Mouse (Mus musculus): Measurements from ENCODE around the gene Liph.
"Not testable (repeated sequence)": the region's sequence is repeated elsewhere in the genome, so short reads cannot be mapped to it uniquely, and the experiment has no call there.

The Liph gene

DNA sequence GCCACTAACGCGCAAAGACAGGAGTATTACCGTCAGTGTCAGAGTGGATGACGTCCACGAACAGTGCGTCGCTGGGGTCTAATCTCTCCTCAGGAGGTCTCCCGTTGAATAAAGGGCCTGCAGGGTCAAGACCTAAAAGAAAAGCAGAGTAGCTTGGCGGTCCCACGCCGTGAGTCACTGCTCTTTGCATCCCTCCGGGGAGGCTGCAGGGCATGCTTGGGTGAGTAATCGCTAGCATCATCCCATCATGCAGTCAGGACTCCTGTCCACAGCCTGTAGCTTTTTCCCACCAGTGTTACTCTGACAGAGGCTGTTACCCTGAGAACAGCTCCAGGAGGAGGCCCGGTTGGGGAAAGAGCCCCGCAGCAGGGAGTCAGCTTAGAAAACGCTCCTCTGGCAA lies 19.3 kb downstream of the Liph start:
- DNase-seq (ENCODE audit: low spot score) = no peak

DNA sequence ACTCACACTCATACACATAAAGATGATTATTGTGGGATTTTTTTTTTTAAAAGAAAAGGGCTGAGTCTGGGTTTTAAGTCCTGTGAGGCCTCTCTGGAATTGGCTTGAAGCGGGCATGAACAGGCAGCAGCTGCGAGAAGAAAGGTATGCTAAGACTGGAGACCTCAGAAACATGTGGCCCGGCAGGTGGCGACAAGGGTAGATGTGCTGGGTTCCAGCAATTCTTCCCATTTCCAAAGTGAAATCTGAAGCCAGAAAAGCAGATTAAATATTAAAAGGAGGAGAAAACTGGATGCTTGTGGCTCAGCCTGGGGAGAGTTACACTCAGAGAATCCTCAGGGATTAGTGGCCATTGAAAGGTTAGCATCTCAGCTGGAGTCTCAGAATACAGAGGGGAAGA lies 24.0 kb downstream of the Liph start:
- DNase-seq (ENCODE audit: low spot score) = no peak

DNA sequence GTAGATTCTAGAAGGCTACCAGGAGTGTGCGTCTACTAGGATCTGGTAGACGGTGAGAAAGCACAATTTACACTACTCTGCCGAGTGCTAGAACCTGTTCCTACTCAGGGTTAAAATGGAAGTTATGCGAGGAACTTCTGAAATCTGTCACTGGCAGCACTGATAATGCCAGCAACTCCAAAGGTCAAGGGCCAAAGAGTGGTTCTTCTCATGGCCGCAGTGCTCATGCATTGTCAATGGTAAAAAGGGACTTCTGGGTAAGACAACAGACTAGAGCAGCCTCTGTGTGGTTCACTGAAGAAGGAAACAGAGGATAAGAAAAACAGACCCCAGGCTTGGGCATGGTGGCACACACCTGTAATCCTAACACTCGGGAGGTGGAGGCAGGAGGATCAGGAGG lies 24.9 kb downstream of the Liph start:
- no peak for DNase-seq (ENCODE audit: low spot score)

DNA sequence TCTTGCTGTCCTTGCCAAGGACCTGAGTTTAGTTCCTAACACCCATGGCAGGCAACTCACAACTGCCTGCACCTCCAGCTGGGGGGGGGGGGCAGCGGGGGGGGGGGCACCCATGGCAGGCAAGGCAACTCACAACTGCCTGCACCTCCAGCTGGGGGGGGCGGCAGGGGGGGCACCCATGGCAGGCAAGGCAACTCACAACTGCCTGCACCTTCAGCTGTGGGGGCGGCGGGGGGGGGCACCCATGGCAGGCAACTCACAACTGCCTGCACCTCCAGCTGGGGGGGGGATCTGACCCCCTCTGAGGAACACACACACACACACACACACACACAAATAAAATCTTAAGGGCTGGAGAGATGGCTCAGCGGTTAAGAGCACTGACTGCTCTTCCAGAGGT lies 25.6 kb downstream of the Liph start:
- no peak for DNase-seq (ENCODE audit: low spot score)

DNA sequence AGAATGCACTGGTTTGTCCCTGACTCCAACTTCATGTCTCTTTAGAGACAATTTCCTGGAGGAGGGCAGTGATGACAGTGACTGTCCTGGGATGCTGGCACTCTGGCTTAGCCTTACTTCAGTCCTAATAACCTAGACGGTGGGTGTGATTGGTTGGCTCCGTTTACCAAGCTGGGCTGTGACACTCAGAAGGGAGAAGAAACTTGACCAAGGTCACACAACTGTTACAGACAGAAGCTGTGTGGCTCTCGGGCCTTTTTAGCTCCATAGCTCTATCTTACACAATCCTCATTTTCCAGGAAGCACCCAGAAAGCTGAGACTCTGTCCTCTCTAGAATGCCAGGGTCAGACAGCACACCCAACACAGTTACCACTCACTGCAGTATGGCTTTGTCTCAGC lies 29.9 kb downstream of the Liph start:
- DNase-seq (ENCODE audit: low spot score) = no peak

DNA sequence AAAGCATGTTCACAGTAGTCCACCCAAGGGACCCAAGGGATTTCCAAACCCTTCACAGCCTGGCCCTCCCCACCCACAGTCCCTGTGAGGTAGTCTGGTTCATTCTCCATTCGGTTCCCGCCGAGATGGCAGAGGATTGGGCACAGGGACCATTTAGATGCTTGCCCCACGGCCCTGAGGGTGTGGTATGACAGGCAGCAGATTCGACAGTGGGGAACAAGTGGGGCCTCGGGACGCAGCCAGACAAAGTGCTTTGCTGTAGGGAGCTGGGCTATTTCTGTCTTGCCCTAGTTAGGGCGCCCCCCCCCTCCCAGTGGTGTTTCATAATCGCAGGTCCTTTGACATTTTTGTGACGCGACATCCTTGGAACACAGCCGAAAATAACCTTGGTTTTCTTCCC lies 39.9 kb downstream of the Liph start:
- peak; percentile 19 for DNase-seq (ENCODE audit: low spot score)

DNA sequence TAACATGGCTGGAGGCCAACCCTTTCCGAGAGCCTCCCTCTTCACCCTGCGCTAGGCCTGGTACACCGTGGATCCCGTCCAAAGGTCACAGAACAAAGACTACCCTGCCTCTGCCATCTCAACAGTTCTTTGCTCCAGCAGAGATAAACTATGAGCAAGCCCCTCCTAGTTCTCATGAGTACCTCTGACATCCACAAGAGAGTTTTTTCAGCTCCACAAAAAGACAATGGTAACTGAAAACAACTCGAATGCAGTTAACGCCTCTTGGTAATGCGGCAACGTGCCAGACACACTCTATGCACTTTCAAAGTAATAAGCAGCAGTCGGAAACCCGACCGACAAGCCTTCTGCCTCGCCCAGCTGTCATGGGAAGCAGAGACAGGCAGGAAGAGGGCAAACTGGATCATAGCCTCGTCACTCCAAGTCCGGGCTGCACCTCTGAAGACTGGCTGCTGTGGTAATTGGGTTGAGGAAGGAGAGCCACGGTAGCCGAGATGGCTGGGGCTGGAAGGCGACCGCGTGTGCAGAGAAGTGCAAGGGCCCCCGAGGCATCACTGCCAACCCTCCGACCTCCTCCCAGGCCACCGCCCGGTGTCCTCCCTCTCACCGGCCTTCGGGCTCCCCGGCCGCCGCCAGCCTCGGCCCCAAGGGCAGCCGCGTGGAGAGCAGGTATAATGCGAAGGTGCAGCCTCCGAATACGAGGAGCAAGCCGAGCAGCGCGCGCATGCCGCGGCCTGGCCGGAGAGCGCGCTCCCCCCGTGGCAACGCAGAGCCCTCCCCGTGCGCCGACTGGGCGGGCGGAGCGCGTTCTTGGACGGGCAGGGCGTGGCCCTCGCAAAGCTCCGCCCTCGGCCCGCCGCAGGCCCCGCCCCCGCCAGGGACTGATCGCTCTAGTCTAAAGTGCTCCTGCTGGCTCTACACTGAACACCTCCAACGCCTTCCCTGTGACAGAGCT lies 48.4 kb downstream of the Liph start, which contains the start of gene Tmem41a:
Gene Tmem41a (minus strand): TSS at position 792 of the 955 bp plus-strand sequence.
- DNase-seq (ENCODE audit: low spot score) = peak; percentile 89

DNA sequence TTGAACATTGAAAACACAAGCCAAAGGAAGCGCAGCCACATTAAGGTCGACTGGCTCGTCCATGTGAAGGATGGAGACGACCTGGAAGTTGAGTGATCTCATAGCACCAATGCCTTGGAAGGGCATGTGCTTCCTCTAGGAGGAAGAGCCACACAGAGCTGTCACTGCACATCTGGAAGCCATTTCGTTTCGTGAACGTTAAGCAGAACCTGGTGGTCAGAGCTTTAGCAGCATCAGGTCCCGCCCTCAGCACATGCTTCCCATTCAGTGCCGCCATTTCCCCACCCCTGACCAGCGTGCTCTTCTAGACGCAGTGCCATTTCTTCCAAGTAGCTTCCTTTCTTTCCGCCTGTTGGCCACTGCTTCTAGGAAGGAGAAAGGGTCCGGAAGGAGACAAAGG lies 67.0 kb downstream of the Liph start:
- no peak for DNase-seq (ENCODE audit: low spot score)

DNA sequence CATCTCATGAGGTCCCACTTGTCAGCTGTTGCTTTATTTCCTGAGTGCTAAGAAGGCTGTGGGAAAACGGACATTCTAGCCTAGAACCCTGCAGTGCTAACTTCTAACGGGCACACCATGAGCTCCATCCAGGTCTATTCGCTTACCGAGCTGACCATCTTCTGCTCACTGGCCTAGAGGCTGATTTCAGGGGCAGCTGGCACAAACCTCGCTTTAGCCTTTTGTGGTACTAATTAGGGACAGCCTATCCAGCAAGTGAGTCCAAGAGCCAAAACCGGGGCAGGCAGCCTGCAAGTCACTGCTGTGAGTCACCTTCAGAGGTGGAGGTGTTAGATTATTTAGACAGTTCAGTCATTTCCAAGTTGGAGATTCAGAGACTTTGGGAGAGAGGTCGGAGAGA lies 78.8 kb downstream of the Liph start:
- DNase-seq (ENCODE audit: low spot score) = no peak

DNA sequence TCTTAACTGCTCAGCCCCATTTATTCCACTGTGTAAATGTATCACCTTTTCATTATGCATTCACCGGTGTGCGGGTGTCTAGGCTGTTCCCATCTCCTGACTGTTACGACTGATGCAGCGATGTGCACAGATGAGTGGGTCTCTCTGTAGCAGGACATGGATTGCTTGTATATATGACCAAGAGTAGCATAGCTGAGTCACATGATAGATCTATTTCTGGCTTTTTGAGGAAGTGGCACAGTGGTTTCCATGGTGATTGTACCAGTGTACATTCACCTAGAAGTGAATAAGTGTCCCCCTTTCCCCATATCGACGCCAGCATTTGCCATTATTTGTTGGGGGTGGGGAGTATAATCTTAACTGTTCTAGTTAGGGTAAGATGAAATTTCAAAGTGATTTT lies 82.1 kb downstream of the Liph start:
- DNase-seq (ENCODE audit: low spot score) = peak; percentile 23

DNA sequence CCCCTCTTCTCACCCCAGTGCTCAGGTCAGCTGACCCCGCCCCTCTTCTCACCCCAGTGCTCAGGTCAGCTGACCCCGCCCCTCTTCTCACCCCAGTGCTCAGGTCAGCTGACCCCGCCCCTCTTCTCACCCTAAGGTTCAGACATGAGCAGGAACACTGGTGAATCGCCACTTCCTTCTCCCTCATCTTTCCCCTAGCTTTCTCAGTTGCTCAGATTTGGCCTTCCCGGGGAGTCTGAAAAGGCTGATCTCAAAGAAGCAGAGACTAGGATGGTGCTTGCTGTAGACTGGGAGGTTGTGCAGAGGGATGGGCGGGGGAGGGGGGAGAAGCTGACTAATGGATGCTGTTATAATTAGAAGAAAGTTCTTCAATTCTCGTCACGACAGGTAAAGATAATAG lies 86.6 kb downstream of the Liph start:
- DNase-seq (ENCODE audit: low spot score) = not testable (repeated sequence)

DNA sequence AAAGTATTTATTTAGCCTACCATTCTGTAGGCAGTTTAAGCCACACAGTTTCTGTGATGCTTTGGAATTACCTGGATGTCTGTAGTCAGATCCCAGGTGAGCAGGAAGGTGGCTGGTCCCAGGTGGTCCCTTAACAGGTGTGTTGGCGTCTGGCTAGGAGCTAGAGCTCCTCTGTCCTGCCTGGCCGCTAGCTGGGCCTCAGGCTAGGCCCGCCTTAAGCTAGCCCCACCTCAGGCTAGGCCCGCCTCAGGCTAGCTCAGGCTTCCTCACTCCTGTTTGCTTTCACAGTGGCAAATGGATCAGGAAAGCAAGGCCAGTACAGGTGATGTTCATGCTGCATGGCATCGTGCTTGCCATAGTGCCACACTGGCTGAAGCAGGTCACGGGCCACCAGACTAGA lies 88.6 kb downstream of the Liph start:
- DNase-seq (ENCODE audit: low spot score) = no peak

DNA sequence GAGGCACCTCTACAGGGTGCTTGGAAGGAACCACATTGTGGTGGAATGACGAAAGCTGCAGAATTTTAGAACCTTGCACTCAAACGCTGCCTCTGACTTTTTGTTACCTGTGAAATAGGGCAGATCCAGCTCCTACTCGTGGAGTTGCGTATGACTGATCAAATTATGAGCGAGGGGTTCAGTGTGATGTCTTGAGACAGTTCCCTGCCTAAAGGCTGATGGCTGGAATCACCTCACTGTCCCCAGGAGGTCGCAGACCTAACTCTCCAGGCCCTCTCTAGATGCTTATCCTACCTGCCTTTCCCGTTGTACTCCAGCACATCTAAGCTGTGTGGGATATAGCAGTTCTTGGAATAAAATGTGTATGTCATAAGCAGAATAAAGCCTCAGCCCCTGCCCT lies 89.5 kb downstream of the Liph start:
- no peak for DNase-seq (ENCODE audit: low spot score)

DNA sequence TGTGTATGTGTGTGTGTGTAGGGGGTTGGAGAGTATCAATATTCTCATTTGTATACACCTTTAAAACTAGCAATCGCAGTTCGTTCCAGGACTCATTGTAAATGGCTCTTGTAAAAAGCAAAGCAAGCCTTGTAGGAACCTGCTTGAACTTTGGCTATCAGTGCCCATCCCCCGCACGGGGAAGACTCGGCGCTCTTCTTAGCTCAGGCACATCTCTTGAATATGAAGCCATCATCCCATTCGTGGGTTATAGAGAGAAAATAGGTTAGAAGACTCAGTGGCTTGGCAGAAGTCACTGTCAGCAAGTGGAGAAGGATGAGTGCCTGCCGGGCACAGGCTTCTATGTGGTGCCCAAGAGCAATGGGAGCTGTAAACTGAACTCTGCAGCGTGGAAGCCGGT lies 90.8 kb downstream of the Liph start:
- DNase-seq (ENCODE audit: low spot score) = no peak
